Mouse (Mus musculus) lung, postnatal 0 days (tissue): ENCODE data around the gene Adam26a. TPM values are rescaled to one million over a fixed set of nuclear protein-coding genes. Genes with fewer than 3 reads are reported as not detected.
"Not testable (repeated sequence)": the region's sequence is repeated elsewhere in the genome, so short reads cannot be mapped to it uniquely, and the experiment has no call there.

Source experiments
- ATAC-seq: fragments of 200-750 bp; cut with Nextera tagmentation; 2 replicates; pipeline ENCODE4 v1.8.0; 2017; ENCODE audit warnings: moderate library complexity
- DNase-seq: peaks from one replicate; pipeline ENCODE4 v3.0.0-alpha.2; 2016; ENCODE audit warnings: low spot score
- H3K27ac ChIP-seq: fragments of 300-500 bp; sonication (generic); 2 replicates; pipeline ENCODE4 v1.5.1; 2014; ENCODE audit warnings: antibody characterized with exemption, mild to moderate bottlenecking, low read length, mixed read lengths
- H3K27me3 ChIP-seq: fragments of 300-500 bp; sonication (generic); replicated peaks from 2 replicates; pipeline ENCODE4 v1.6.1; 2014; ENCODE audit warnings: low read length, mixed read lengths; ENCODE audit not compliant: insufficient read depth
- H3K36me3 ChIP-seq: fragments of 300-500 bp; sonication (generic); 2 replicates; pipeline ENCODE4 v1.6.1; 2014; ENCODE audit warnings: low read length, mixed read lengths; ENCODE audit not compliant: insufficient read depth
- H3K4me1 ChIP-seq: fragments of 300-500 bp; sonication (generic); 2 replicates; pipeline ENCODE4 v1.6.1; 2014; ENCODE audit warnings: antibody characterized with exemption, low read depth, low read length, mixed read lengths; ENCODE audit not compliant: insufficient read depth
- H3K4me2 ChIP-seq: fragments of 300-500 bp; sonication (generic); replicated peaks from 2 replicates; pipeline ENCODE4 v1.6.1; 2014; ENCODE audit warnings: low read depth, mild to moderate bottlenecking, low read length, moderate library complexity, mixed read lengths
- H3K4me3 ChIP-seq: fragments of 300-500 bp; sonication (generic); 2 replicates; pipeline ENCODE4 v1.5.1; 2014; ENCODE audit warnings: low read depth, low read length
- H3K9ac ChIP-seq: fragments of 300-500 bp; sonication (generic); replicated peaks from 2 replicates; pipeline ENCODE4 v1.6.1; 2014; ENCODE audit warnings: low read depth, mild to moderate bottlenecking
- H3K9me3 ChIP-seq: fragments of 300-500 bp; sonication (generic); 2 replicates; pipeline ENCODE4 v1.6.1; 2016; ENCODE audit warnings: low read length, mixed read lengths
- CTCF ChIP-seq: IDR thresholded peaks from 2 replicates; pipeline ENCODE4 v1.5.1; 2016; ENCODE audit warnings: antibody characterized with exemption, mild to moderate bottlenecking
- EP300 ChIP-seq: IDR thresholded peaks from 2 replicates; pipeline ENCODE4 v1.6.1; 2016; ENCODE audit warnings: antibody characterized with exemption, mild to moderate bottlenecking, control low read depth
- WGBS: fragments of 180-500 bp; shearing (Covaris S2); extraction: QIAGEN DNeasy Blood & Tissue Kit; methylation state at CpG from one replicate; pipeline ENCODE4 v1.1.7; 2014; 5-methylcytosine and 5-hydroxymethylcytosine counted together
- polyA plus RNA-seq: library from polyadenylated mRNA; unstranded; fragments of >200 nt; fragmentation: Nextera tagmentation; extraction: Ambion mirVana; gene quantifications from 2 replicates; pipeline ENCODE4 v1.2.1, GENCODE M21; 2015

Adam26a gene
- polyA plus RNA-seq, result not detected in 2 replicates

DNA sequence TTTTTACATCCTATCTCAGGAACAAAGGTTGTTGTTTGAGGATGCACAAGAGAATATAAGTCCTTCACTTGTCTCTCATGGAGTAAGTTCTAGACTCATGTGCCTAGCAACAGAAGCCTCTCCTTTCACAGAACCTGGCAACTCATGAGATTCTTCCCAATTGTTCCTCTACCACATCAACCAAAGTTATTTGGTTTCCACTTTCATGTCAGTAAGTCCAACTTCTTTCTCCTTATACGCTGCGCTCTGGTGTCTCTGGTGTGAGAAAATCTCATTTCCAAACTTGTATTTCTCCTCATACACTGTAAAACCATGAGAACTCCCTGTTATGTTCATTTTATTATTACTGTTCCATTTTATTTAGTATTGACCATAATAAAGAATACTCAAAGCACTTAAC, at the start of gene Adam26a:
Adam26a (minus strand) TSS at position 101 of the 400 bp plus-strand sequence.
- not testable (repeated sequence) for H3K9me3 ChIP-seq, DNase-seq, ATAC-seq, H3K4me1 ChIP-seq, H3K4me3 ChIP-seq, H3K36me3 ChIP-seq, H3K9ac ChIP-seq, H3K4me2 ChIP-seq, H3K27ac ChIP-seq, H3K27me3 ChIP-seq
- 94% methylated on average over 2 of the region's 2 CpGs for WGBS

- no peaks in the 10 kb centered on the region for H3K36me3 ChIP-seq
- TF ChIP-seq EP300 (no peak), CTCF (no peak)
- no peak overlapping the region for H3K27ac ChIP-seq
- H3K27me3 ChIP-seq, result no peaks in the 10 kb centered on the region
- DNase-seq (no peak), ATAC-seq (no peak)
- no peak overlapping the region for H3K4me2 ChIP-seq
- H3K4me1 ChIP-seq, result no peaks in the 10 kb centered on the region
- WGBS, result 80% methylated on average over 1 of the region's 1 CpGs
- H3K4me3 ChIP-seq, result no peak overlapping the region
- no peak overlapping the region for H3K9ac ChIP-seq
- H3K9me3 ChIP-seq, result no peaks in the 10 kb centered on the region
Measured at GRCm38 (mm10) chr8:43616046-43616445, 39.5 kb upstream of the Adam26a start.

DNA sequence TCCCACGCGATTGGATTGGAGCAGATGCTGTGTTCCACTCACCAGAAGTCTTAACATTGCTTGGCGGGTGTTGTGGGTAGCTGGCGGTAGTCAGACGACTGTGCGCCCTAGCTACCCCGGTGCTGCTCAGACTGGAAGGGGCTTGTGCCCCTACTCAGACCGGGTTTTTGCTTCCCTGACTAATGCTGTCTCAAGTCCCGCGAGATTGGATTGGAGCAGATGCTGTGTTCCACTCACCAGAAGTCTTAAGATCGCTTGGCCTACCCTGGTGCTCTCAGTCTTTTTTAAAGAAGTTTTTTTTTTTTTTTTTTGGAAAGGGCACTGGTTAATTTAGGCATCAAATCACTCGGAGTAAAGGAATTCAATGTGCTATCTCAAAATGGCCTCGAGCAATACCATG, 27.1 kb upstream of the Adam26a start:
- H3K9ac ChIP-seq, ATAC-seq, H3K27me3 ChIP-seq, H3K9me3 ChIP-seq, H3K27ac ChIP-seq, H3K4me2 ChIP-seq, H3K36me3 ChIP-seq, DNase-seq, H3K4me3 ChIP-seq, H3K4me1 ChIP-seq: not testable (repeated sequence)
- 78% methylated on average over 13 of the region's 13 CpGs for WGBS

DNA sequence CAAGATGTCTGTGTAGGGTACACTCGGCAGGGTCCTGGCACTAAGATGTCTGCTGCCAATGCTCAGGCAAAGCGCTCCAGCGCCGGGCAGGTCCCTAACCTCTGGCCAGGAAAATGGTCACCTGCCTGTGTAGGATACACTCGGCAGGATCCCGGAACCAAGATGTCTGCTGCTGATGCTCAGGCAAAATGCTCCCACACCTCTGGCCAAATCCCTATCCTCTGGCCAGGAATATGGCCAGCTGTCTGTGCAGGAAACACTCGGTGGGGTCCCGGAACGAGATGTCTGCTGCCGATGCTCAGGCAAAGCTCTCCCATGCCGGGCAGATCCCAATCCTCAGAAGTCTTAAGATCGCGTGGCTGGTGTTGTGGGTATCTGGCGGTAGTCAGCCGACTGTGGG, 26.7 kb upstream of the Adam26a start:
- H3K4me2 ChIP-seq, H3K27me3 ChIP-seq, H3K4me3 ChIP-seq, H3K9me3 ChIP-seq, H3K9ac ChIP-seq, ATAC-seq, DNase-seq, H3K4me1 ChIP-seq, H3K27ac ChIP-seq, H3K36me3 ChIP-seq: not testable (repeated sequence)
- 92% methylated on average over 15 of the region's 15 CpGs for WGBS

DNA sequence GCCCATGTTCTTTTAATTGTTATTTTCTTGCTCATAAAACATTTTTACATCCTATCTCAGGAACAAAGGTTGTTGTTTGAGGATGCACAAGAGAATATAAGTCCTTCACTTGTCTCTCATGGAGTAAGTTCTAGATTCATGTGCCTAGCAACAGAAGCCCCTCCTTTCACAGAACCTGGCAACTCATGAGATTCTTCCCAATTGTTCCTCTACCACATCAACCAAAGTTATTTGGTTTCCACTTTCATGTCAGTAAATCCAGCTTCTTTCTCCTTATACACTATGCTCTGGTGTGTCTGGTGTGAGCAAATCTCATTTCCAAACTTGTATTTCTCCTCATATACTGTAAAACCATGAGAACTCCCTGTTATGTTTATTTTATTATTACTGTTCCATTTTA, 48.5 kb downstream of the Adam26a start, which contains the start of gene Adam26b:
Adam26b (minus strand) TSS at position 101 of the 400 bp plus-strand sequence.
- H3K9me3 ChIP-seq, ATAC-seq, H3K27me3 ChIP-seq, H3K27ac ChIP-seq, DNase-seq, H3K4me2 ChIP-seq, H3K36me3 ChIP-seq, H3K4me1 ChIP-seq, H3K9ac ChIP-seq, H3K4me3 ChIP-seq: not testable (repeated sequence)

Other genes with a start within 250 kb of the Adam26a start
- not detected in 2 replicates for gene Adam26b, start 48.6 kb downstream of the Adam26a start, polyA plus RNA-seq
- gene Gm5346, start 50.6 kb upstream of the Adam26a start, polyA plus RNA-seq, result not detected in 2 replicates
- not detected in 2 replicates for gene Adam34, start 133.3 kb upstream of the Adam26a start, polyA plus RNA-seq